Mouse (Mus musculus) lung, postnatal 10 days (tissue): Measurements from ENCODE around the gene Tbxas1.

Source experiments
- DNase-seq: peaks from one replicate; pipeline ENCODE4 v3.0.0; 2021

Gene Tbxas1

GRCm38 (mm10) chr6:39054878-39055508 is 179.8 kb downstream of the Tbxas1 start:
- DNase-seq = no peak

- DNase-seq = no peak
These were observed 180.6 kb downstream of the Tbxas1 start for GRCm38 (mm10) chr6:39055831-39056261.

GRCm38 (mm10) chr6:39057161-39057560 is 182.0 kb downstream of the Tbxas1 start:
- DNase-seq = no peak

- no peak for DNase-seq
These were observed 183.2 kb downstream of the Tbxas1 start for GRCm38 (mm10) chr6:39058389-39058788.

- DNase-seq = peak; percentile 49
These were observed 183.7 kb downstream of the Tbxas1 start for GRCm38 (mm10) chr6:39058936-39059335.

GRCm38 (mm10) chr6:39059547-39060497 is 184.6 kb downstream of the Tbxas1 start:
- peak; percentile 79 for DNase-seq

- DNase-seq = no peak
These were observed 186.0 kb downstream of the Tbxas1 start for GRCm38 (mm10) chr6:39061180-39061579.

GRCm38 (mm10) chr6:39063541-39063940 is 188.3 kb downstream of the Tbxas1 start:
- no peak for DNase-seq

- peak; percentile 89 for DNase-seq
These were observed 191.9 kb downstream of the Tbxas1 start for GRCm38 (mm10) chr6:39066935-39067578.

GRCm38 (mm10) chr6:39072664-39073063 is 197.5 kb downstream of the Tbxas1 start:
- DNase-seq = no peak

GRCm38 (mm10) chr6:39074186-39074585 is 199.0 kb downstream of the Tbxas1 start:
- no peak for DNase-seq

- no peak for DNase-seq
These were observed 201.3 kb downstream of the Tbxas1 start for GRCm38 (mm10) chr6:39076498-39076897.

GRCm38 (mm10) chr6:39104631-39105030 is 229.4 kb downstream of the Tbxas1 start:
- no peak for DNase-seq

- no peak for DNase-seq
These were observed 231.6 kb downstream of the Tbxas1 start for GRCm38 (mm10) chr6:39106812-39107211.

GRCm38 (mm10) chr6:39112701-39113100 is 237.5 kb downstream of the Tbxas1 start:
- no peak for DNase-seq

GRCm38 (mm10) chr6:39113141-39113540 is 237.9 kb downstream of the Tbxas1 start:
- DNase-seq = no peak

- DNase-seq = no peak
These were observed 240.2 kb downstream of the Tbxas1 start for GRCm38 (mm10) chr6:39115438-39115837.

- DNase-seq = peak; percentile 89
These were observed 242.6 kb downstream of the Tbxas1 start, which contains the start of gene Parp12 for GRCm38 (mm10) chr6:39117584-39118455. Gene Parp12 (minus strand): TSS chr6:39118349.

- peak; percentile 67 for DNase-seq
These were observed 243.3 kb downstream of the Tbxas1 start for GRCm38 (mm10) chr6:39118456-39118881.

- DNase-seq = no peak
These were observed 245.5 kb downstream of the Tbxas1 start for GRCm38 (mm10) chr6:39120685-39121084.

- DNase-seq = no peak
These were observed 249.5 kb downstream of the Tbxas1 start for GRCm38 (mm10) chr6:39124719-39125118.

- DNase-seq = no peak
These were observed 256.3 kb downstream of the Tbxas1 start for GRCm38 (mm10) chr6:39131480-39131879.
